Mouse (Mus musculus): ENCODE results near the gene Polr2c. TPM values are rescaled to one million over a fixed set of nuclear protein-coding genes. Genes with fewer than 3 reads are reported as not detected.

Polr2c gene
- polyA plus RNA-seq, 1 experiment, result 134 TPM

- no peaks in the 10 kb centered on the region for H3K36me3 ChIP-seq (ENCODE audit: control insufficient read depth, insufficient read depth, low read length, poor library complexity, severe bottlenecking)
- no peaks in the 10 kb centered on the region for H3K9me3 ChIP-seq (replicated peaks; ENCODE audit: control insufficient read depth, insufficient read depth, low read length, poor library complexity, severe bottlenecking)
- H3K27ac ChIP-seq (ENCODE audit: insufficient read depth, low read length), result no peak overlapping the region
- no peak overlapping the region for H3K9ac ChIP-seq (ENCODE audit: low read depth, poor library complexity, severe bottlenecking)
- no peak overlapping the region for H3K4me3 ChIP-seq (ENCODE audit: low read depth, low read length)
- no peaks in the 10 kb centered on the region for H3K4me1 ChIP-seq (ENCODE audit: control insufficient read depth, insufficient read depth, low read length)
- H3K27me3 ChIP-seq (ENCODE audit: control insufficient read depth, insufficient read depth, low read length, poor library complexity, severe bottlenecking), result no peaks in the 10 kb centered on the region
- TF ChIP-seq POLR2A (IDR thresholded peaks at IDR 0.05; ENCODE audit: insufficient read depth, low read length) (no peak), EP300 (IDR thresholded peaks at IDR 0.05; ENCODE audit: insufficient read depth, low read depth, low read length) (no peak)
Measured at GRCm38 (mm10) chr8:94888383-94889036, 31.3 kb downstream of the Polr2c start.

- H3K27ac ChIP-seq (ENCODE audit: insufficient read depth, low read length), result no peak overlapping the region
- no peaks in the 10 kb centered on the region for H3K9me3 ChIP-seq (replicated peaks; ENCODE audit: control insufficient read depth, insufficient read depth, low read length, poor library complexity, severe bottlenecking)
- no peak overlapping the region for H3K9ac ChIP-seq (ENCODE audit: low read depth, poor library complexity, severe bottlenecking)
- H3K27me3 ChIP-seq (ENCODE audit: control insufficient read depth, insufficient read depth, low read length, poor library complexity, severe bottlenecking), result no peaks in the 10 kb centered on the region
- H3K4me1 ChIP-seq (ENCODE audit: control insufficient read depth, insufficient read depth, low read length), result no peaks in the 10 kb centered on the region
- no peaks in the 10 kb centered on the region for H3K36me3 ChIP-seq (ENCODE audit: control insufficient read depth, insufficient read depth, low read length, poor library complexity, severe bottlenecking)
- H3K4me3 ChIP-seq (ENCODE audit: low read depth, low read length), result no peak overlapping the region
- TF ChIP-seq CTCF (IDR thresholded peaks at IDR 0.05; ENCODE audit: low read depth, low read length) (no peak), EP300 (IDR thresholded peaks at IDR 0.05; ENCODE audit: insufficient read depth, low read depth, low read length) (no peak), POLR2A (IDR thresholded peaks at IDR 0.05; ENCODE audit: insufficient read depth, low read length) (no peak)
Measured at GRCm38 (mm10) chr8:94892917-94893316, 35.7 kb downstream of the Polr2c start.

- no peaks in the 10 kb centered on the region for H3K27me3 ChIP-seq (ENCODE audit: control insufficient read depth, insufficient read depth, low read length, poor library complexity, severe bottlenecking)
- no peak overlapping the region for H3K27ac ChIP-seq (ENCODE audit: insufficient read depth, low read length)
- no peaks in the 10 kb centered on the region for H3K4me1 ChIP-seq (ENCODE audit: control insufficient read depth, insufficient read depth, low read length)
- TF ChIP-seq POLR2A (IDR thresholded peaks at IDR 0.05; ENCODE audit: insufficient read depth, low read length) (no peak), CTCF (IDR thresholded peaks at IDR 0.05; ENCODE audit: low read depth, low read length) (no peak), EP300 (IDR thresholded peaks at IDR 0.05; ENCODE audit: insufficient read depth, low read depth, low read length) (no peak)
- no peaks in the 10 kb centered on the region for H3K9me3 ChIP-seq (replicated peaks; ENCODE audit: control insufficient read depth, insufficient read depth, low read length, poor library complexity, severe bottlenecking)
- H3K36me3 ChIP-seq (ENCODE audit: control insufficient read depth, insufficient read depth, low read length, poor library complexity, severe bottlenecking), result no peaks in the 10 kb centered on the region
- H3K4me3 ChIP-seq (ENCODE audit: low read depth, low read length), result peak overlapping the region; percentile 63
- peak overlapping the region; percentile 38 for H3K9ac ChIP-seq (ENCODE audit: low read depth, poor library complexity, severe bottlenecking)
Measured at GRCm38 (mm10) chr8:94899262-94899661, 42.0 kb downstream of the Polr2c start.

- TF ChIP-seq EP300 (IDR thresholded peaks at IDR 0.05; ENCODE audit: insufficient read depth, low read depth, low read length) (no peak), POLR2A (IDR thresholded peaks at IDR 0.05; ENCODE audit: insufficient read depth, low read length) (no peak), CTCF (IDR thresholded peaks at IDR 0.05; ENCODE audit: low read depth, low read length) (no peak)
- Histone ChIP-seq H3K27ac (ENCODE audit: insufficient read depth, low read length) (no peak overlapping the region), H3K9ac (ENCODE audit: low read depth, poor library complexity, severe bottlenecking) (no peak overlapping the region), H3K4me3 (ENCODE audit: low read depth, low read length) (no peak overlapping the region), H3K4me1 (ENCODE audit: control insufficient read depth, insufficient read depth, low read length) (no peaks in the 10 kb centered on the region), H3K36me3 (ENCODE audit: control insufficient read depth, insufficient read depth, low read length, poor library complexity, severe bottlenecking) (no peaks in the 10 kb centered on the region), H3K27me3 (ENCODE audit: control insufficient read depth, insufficient read depth, low read length, poor library complexity, severe bottlenecking) (no peaks in the 10 kb centered on the region), H3K9me3 (replicated peaks; ENCODE audit: control insufficient read depth, insufficient read depth, low read length, poor library complexity, severe bottlenecking) (no peaks in the 10 kb centered on the region)
Measured at GRCm38 (mm10) chr8:94900617-94901016, 43.4 kb downstream of the Polr2c start.

GRCm38 (mm10) chr8:94901031-94901430 is 43.8 kb downstream of the Polr2c start:
- Histone ChIP-seq H3K36me3 (ENCODE audit: control insufficient read depth, insufficient read depth, low read length, poor library complexity, severe bottlenecking) (no peaks in the 10 kb centered on the region), H3K27ac (ENCODE audit: insufficient read depth, low read length) (no peak overlapping the region), H3K9ac (ENCODE audit: low read depth, poor library complexity, severe bottlenecking) (no peak overlapping the region), H3K4me1 (ENCODE audit: control insufficient read depth, insufficient read depth, low read length) (no peaks in the 10 kb centered on the region), H3K27me3 (ENCODE audit: control insufficient read depth, insufficient read depth, low read length, poor library complexity, severe bottlenecking) (no peaks in the 10 kb centered on the region), H3K4me3 (ENCODE audit: low read depth, low read length) (no peak overlapping the region), H3K9me3 (replicated peaks; ENCODE audit: control insufficient read depth, insufficient read depth, low read length, poor library complexity, severe bottlenecking) (no peaks in the 10 kb centered on the region)
- TF ChIP-seq CTCF (IDR thresholded peaks at IDR 0.05; ENCODE audit: low read depth, low read length), result no peak
- TF ChIP-seq EP300 (IDR thresholded peaks at IDR 0.05; ENCODE audit: insufficient read depth, low read depth, low read length), result no peak
- no peak for TF ChIP-seq POLR2A (IDR thresholded peaks at IDR 0.05; ENCODE audit: insufficient read depth, low read length)

GRCm38 (mm10) chr8:94903709-94904108 is 46.5 kb downstream of the Polr2c start:
- Histone ChIP-seq H3K9ac (ENCODE audit: low read depth, poor library complexity, severe bottlenecking) (no peak overlapping the region), H3K36me3 (ENCODE audit: control insufficient read depth, insufficient read depth, low read length, poor library complexity, severe bottlenecking) (no peaks in the 10 kb centered on the region), H3K27ac (ENCODE audit: insufficient read depth, low read length) (no peak overlapping the region), H3K9me3 (replicated peaks; ENCODE audit: control insufficient read depth, insufficient read depth, low read length, poor library complexity, severe bottlenecking) (no peaks in the 10 kb centered on the region), H3K27me3 (ENCODE audit: control insufficient read depth, insufficient read depth, low read length, poor library complexity, severe bottlenecking) (no peaks in the 10 kb centered on the region), H3K4me1 (ENCODE audit: control insufficient read depth, insufficient read depth, low read length) (no peaks in the 10 kb centered on the region), H3K4me3 (ENCODE audit: low read depth, low read length) (no peak overlapping the region)
- no peak for TF ChIP-seq CTCF (IDR thresholded peaks at IDR 0.05; ENCODE audit: low read depth, low read length)
- no peak for TF ChIP-seq EP300 (IDR thresholded peaks at IDR 0.05; ENCODE audit: insufficient read depth, low read depth, low read length)
- no peak for TF ChIP-seq POLR2A (IDR thresholded peaks at IDR 0.05; ENCODE audit: insufficient read depth, low read length)
